Mouse (Mus musculus): ENCODE results near the gene Tbc1d22a. TPM values are rescaled to one million over a fixed set of nuclear protein-coding genes. Genes with fewer than 3 reads are reported as not detected.
A peak's percentile ranks its signal among the peaks of the same experiment; 100 is the strongest.

Gene Tbc1d22a
- total RNA-seq, 2 experiments from 2014 or later = 19.0 to 23.1 TPM

GRCm38 (mm10) chr15:86477471-86477992, 263.3 kb downstream of the Tbc1d22a start:
- no peak for DNase-seq
- intact Hi-C loops (cut with DNase I) = no loop called here

DNA sequence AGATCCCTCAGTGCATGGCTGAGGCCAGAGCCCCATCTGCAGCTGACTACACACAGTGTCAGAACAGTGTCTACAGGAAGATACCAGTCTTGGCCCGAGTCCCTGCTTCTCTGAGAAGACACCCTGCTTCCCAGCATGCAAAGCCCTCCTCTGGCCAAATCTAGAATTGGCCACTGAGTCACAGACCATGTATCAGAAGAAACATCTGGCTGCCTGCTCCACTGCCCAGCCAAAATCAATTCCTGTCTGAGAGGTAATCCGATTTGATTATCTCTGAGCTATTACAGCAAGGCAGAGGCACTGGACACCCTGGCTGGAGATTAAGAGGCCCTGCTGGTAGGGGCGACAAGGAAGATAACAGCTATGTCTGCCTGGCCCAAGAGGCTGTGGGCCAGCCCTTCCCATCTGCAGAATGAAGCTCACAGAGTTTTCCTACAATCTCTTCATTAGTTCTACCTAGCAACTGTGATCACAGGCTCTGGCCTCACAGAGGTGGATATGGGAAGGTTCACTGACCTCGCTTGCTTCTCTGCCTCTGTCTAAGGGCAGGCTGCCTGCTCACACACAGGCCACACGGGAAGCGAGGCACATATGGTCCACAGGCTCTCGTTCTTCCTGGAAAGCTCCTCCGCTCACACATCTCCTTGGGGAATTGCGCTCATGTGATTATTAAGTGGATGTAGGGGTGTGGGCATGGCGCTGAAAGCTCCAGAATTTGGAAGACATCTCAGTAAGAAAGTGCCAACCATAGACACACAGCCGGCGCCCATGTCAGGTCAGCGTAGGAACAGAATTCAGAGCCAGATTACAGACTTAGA, 264.6 kb downstream of the Tbc1d22a start:
- peak; percentile 40 to 55 for DNase-seq
- intact Hi-C loops (cut with DNase I) = no loop called here

GRCm38 (mm10) chr15:86482362-86482761, 268.1 kb downstream of the Tbc1d22a start:
- DNase-seq = no peak
- intact Hi-C loops (cut with DNase I) = loop anchor here (10.0 kb wide), 1 partner anchor 238 kb away; no protein-coding TSS in a partner anchor

GRCm38 (mm10) chr15:86485815-86486214, 271.6 kb downstream of the Tbc1d22a start:
- intact Hi-C loops (cut with DNase I) = loop anchor here (10.0 kb wide), 1 partner anchor 241 kb away; no protein-coding TSS in a partner anchor
- no peak for DNase-seq

DNA sequence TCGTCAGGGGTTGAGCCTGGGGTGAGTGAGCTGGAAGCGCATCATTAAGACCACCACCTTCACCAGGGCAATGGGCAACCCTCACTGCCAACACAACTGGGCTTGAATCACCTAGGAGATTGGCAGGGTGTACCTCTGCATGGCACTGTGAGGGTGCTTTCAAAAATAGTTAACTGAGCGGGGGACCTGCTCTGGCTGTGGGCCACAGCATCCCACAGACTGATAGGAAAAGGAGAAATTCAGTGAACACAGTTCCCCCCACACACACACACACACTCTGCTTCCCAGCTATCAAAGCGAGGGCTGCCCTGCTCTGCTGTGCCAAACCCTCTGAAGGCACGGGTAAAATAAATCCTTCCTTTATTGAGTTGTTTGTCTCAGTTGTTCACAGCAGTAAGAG, 273.1 kb downstream of the Tbc1d22a start:
- intact Hi-C loops (cut with DNase I) = loop anchor here (10.0 kb wide), 1 partner anchor 243 kb away; no protein-coding TSS in a partner anchor

DNA sequence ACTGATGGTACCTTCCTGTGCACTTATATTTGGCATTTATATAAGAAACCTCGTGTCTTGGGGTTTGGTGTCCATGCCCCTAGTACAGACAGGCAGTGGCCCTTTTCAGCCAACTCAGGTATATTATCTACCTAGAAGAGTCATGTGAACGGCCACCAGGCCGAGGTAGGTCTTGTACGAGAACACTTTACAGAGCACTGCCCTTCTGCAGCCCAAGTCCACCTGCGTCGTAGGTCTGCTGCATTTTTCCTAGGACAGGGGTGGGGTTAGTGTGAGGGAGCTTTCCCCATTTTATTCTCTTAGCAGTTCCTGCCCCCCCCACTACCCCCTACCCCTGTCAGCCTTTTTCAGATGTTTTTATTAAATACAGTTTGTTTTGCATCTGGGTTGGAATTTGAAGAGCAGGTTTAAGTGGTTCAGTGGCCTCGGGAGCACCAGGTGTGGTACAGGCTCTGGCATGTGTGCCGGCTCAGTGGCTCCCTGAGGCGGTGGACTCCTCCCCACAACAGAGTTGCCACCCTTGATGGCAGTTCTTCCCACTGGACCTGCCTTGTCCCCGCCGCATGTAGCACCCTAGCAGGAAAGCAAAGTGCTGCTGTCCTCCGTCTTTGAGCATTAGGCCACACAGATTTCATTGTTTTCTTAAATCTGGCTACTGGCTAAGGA, 277.3 kb downstream of the Tbc1d22a start:
- DNase-seq = no peak
- intact Hi-C loops (cut with DNase I) = no loop called here

More for the DNA sequence above, 273.1 kb downstream of the Tbc1d22a start:
- DNase-seq = no peak

GRCm38 (mm10) chr15:86492636-86493035, 278.4 kb downstream of the Tbc1d22a start:
- no peak for DNase-seq
- intact Hi-C loops (cut with DNase I) = no loop called here

GRCm38 (mm10) chr15:86496209-86496608, 281.9 kb downstream of the Tbc1d22a start:
- DNase-seq = no peak
- intact Hi-C loops (cut with DNase I) = no loop called here

DNA sequence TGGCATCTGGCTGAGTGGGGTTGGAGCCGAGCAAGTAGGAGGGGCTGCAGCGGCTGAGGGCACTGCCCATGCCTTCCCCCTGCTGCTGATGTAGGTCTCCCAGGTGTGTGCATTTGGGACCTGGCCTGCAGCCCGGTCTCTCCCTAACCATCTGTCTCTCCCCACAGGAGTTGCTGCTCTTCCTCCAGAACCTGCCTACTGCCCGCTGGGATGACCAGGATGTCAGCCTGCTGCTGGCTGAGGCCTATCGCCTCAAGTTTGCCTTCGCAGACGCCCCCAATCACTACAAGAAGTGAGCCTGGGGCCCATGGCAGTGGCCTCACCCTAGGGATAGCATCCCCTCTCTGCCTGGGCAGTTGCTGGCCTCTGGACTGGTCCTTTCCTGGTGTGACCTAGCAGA, 282.4 kb downstream of the Tbc1d22a start:
- no peak for DNase-seq
- intact Hi-C loops (cut with DNase I) = no loop called here

GRCm38 (mm10) chr15:86500536-86500935, 286.3 kb downstream of the Tbc1d22a start:
- DNase-seq = no peak
- intact Hi-C loops (cut with DNase I) = no loop called here

GRCm38 (mm10) chr15:86503413-86503812, 289.2 kb downstream of the Tbc1d22a start:
- no peak for DNase-seq
- intact Hi-C loops (cut with DNase I) = no loop called here

GRCm38 (mm10) chr15:86506666-86507065, 292.4 kb downstream of the Tbc1d22a start:
- intact Hi-C loops (cut with DNase I) = no loop called here
- DNase-seq = no peak

GRCm38 (mm10) chr15:86507546-86507945, 293.3 kb downstream of the Tbc1d22a start:
- DNase-seq = no peak
- intact Hi-C loops (cut with DNase I) = no loop called here

DNA sequence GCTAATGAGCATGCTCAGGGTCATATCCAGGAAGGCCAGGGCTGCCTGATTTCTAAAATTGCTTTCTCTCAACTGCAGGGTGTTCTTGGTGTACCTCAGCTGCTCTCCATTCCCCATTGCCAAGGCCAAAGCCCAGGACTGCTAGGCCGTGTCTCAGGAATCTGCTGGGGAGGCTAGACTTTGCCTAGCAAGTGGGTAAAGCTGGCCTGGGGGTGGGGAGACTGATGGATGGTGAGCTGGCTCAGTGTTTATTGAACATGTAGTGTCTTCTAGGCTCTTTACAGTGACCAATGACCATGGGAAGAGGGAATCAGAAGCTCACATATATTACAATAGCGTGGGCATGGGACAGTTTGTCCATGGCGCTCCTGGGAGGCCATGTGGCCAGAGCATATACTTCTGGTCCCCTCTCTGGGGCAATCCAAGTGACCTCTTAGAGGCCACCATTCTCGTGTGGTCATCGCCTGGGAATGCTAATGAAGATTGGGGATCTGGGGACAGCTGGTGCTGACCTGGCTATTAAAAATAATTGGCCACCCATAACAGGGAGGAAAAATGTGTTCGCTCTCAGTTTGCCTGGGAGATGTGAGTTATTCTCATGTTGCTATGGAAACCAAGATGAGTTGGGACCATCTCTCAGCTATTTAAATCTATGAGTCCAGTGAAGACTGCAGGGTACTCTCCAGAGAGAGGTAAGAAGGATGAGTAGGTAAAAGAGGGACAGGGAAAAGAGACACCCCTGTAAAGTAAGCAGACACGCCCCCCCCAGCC, 294.3 kb downstream of the Tbc1d22a start:
- intact Hi-C loops (cut with DNase I) = no loop called here
- DNase-seq = no peak

- intact Hi-C loops (cut with DNase I) = no loop called here
- DNase-seq = no peak
Observed at GRCm38 (mm10) chr15:86509601-86510000, 295.3 kb downstream of the Tbc1d22a start.

- no peak for DNase-seq
- intact Hi-C loops (cut with DNase I) = no loop called here
Observed at GRCm38 (mm10) chr15:86511181-86511580, 296.9 kb downstream of the Tbc1d22a start.

GRCm38 (mm10) chr15:86513336-86513735, 299.1 kb downstream of the Tbc1d22a start:
- DNase-seq = no peak
- intact Hi-C loops (cut with DNase I) = no loop called here

- intact Hi-C loops (cut with DNase I) = no loop called here
Observed at GRCm38 (mm10) chr15:86520201-86520600, 305.9 kb downstream of the Tbc1d22a start.

DNA sequence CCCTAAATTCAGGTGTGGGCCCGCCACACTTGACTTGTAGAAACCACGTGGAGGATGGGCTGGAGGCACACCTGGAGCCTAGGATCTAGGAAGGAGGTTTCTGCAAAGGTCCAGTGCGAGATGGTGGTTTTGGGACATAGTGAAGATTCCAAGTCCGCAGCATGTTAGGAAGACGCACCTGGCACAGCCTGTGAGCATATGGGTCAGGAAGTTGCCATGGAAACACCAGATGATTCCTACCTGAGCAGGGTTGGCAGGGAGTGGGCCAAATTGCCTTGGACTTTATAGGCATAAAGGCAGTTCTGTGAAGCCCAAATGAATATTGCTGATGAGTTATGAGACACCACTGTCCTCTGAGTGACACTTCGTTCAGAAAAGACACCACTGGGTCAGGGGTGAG, 321.1 kb downstream of the Tbc1d22a start:
- DNase-seq = no peak
- intact Hi-C loops (cut with DNase I) = no loop called here

More at GRCm38 (mm10) chr15:86520201-86520600, 305.9 kb downstream of the Tbc1d22a start:
- no peak for DNase-seq

DNA sequence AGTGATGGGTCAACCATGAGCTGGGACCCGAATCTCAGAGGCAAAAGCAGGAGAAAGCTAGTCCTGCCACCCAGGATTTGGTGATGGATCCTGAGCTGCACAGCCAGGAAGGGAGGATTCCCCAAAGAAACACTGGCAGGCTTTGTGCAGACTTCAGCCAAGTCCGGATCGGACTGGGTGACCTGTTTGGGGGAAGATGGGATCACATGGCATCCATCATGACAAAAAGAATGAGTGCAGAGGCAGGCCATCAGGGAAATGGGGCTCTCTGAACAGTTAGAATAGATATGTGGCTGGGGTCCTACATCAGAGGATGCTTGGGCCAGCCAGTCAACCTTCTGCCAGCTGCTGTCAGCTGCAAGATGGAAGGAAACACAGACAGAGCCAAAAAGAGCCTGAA, 328.1 kb downstream of the Tbc1d22a start:
- DNase-seq = no peak
- intact Hi-C loops (cut with DNase I) = no loop called here

Data from heart, postnatal 10 days (tissue).